Mouse (Mus musculus): ENCODE data around the gene Frrs1l. TPM values are rescaled to one million over a fixed set of nuclear protein-coding genes. Genes with fewer than 3 reads are reported as not detected.

Frrs1l gene
- polyA plus RNA-seq, 1 experiment from 2014 or later = 1.9 TPM

DNA sequence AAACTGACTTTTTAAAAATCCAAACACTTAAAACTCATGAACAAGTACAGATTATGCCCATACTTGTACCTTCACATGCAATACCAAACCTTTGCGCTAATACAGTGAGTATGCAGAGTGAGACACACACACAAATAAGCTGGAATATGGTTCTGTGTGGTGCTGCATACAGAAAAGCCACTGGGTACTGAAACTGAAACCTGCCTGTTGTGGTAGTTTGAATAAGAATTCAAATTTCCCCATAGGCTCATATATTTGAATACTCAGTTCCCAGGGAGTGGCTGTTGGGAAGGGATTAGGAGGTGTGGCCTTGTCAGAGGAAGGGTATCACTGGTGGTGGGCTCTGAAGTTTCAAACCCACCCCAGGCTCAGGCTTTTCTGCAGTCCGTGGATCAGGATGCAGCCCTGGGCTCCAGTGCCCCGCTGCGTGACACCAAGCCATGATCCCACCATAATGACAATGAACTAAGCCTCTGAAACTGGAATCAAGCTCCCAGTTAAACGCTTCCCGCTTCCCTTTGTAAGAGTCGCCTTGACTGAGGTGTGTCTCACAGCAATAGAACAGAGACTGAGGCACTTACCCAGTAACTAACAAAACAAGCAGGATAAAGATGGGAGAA lies 77.7 kb downstream of the Frrs1l start:
- no peak for ATAC-seq (ENCODE audit: low read depth)
- WGBS = 89% methylated on average over 7 of the region's 7 CpGs
- Histone ChIP-seq H3K27me3 (ENCODE audit: control insufficient read depth, insufficient read depth, low read depth, low read length) (no peaks in the 10 kb centered on the region), H3K9me3 (ENCODE audit: control insufficient read depth, low read length) (no peaks in the 10 kb centered on the region), H3K4me3 (ENCODE audit: low read length) (no peak overlapping the region), H3K9ac (ENCODE audit: low read length) (no peak overlapping the region), H3K4me1 (replicated peaks; ENCODE audit: control insufficient read depth, insufficient read depth, low read length) (no peaks in the 10 kb centered on the region), H3K4me2 (ENCODE audit: low read depth, low read length) (no peak overlapping the region), H3K27ac (ENCODE audit: low read length) (no peak overlapping the region), H3K36me3 (ENCODE audit: control insufficient read depth, insufficient read depth, low read length) (peaks cover 34% of the 10 kb centered on the region)

DNA sequence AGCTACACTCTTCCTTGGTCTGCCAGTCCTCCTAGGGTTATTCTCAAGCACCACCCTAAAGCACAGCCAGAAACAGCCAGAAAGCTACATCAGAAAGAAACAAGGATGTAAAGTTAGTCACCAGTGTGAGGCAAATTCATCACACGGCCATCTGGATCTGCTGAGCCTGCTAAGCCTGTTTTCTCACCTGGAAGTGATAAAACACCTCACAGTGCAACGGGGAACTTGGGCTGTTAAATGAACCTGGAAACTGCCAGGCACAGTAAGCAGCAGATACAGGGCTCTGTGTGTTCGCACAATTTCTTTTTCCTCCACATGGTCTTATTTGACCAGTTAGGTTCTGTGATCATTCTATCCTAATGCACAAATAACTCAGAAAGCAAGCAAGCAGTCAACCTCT lies 80.6 kb downstream of the Frrs1l start:
- H3K27ac ChIP-seq (ENCODE audit: low read length) = no peak overlapping the region
- H3K9me3 ChIP-seq (ENCODE audit: control insufficient read depth, low read length) = no peaks in the 10 kb centered on the region
- no peak overlapping the region for H3K4me2 ChIP-seq (ENCODE audit: low read depth, low read length)
- ATAC-seq (ENCODE audit: low read depth) = no peak
- H3K36me3 ChIP-seq (ENCODE audit: control insufficient read depth, insufficient read depth, low read length) = peaks cover 30% of the 10 kb centered on the region
- no peaks in the 10 kb centered on the region for H3K4me1 ChIP-seq (replicated peaks; ENCODE audit: control insufficient read depth, insufficient read depth, low read length)
- H3K9ac ChIP-seq (ENCODE audit: low read length) = no peak overlapping the region
- H3K4me3 ChIP-seq (ENCODE audit: low read length) = no peak overlapping the region
- 73% methylated on average over 3 of the region's 3 CpGs for WGBS
- no peaks in the 10 kb centered on the region for H3K27me3 ChIP-seq (ENCODE audit: control insufficient read depth, insufficient read depth, low read depth, low read length)

DNA sequence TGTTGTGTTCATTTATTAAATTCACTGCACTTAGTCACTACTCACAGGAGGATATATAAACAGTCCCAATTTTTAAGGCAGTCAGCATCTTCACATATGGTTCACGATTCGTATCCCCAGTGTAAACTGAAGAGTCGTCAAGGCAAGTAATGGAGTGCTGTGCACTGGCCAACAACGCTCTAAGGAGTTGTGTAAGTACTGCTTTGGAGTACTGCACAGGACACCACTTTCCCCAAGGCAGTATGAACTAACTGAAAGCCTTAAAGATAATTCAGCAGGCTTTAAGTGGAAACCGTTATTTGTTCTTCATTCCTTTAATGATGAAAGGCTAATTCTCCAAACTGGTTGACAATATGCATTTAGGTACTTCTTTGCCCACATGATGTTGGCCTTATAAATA lies 82.5 kb downstream of the Frrs1l start:
- 77% methylated on average over 5 of the region's 5 CpGs for WGBS

More for the DNA sequence above, 82.5 kb downstream of the Frrs1l start:
- H3K36me3 ChIP-seq (ENCODE audit: control insufficient read depth, insufficient read depth, low read length) = peaks cover 41% of the 10 kb centered on the region
- no peak overlapping the region for H3K9ac ChIP-seq (ENCODE audit: low read length)
- H3K27me3 ChIP-seq (ENCODE audit: control insufficient read depth, insufficient read depth, low read depth, low read length) = no peaks in the 10 kb centered on the region
- no peak overlapping the region for H3K4me3 ChIP-seq (ENCODE audit: low read length)
- H3K9me3 ChIP-seq (ENCODE audit: control insufficient read depth, low read length) = no peaks in the 10 kb centered on the region
- no peak for ATAC-seq (ENCODE audit: low read depth)
- no peak overlapping the region for H3K4me2 ChIP-seq (ENCODE audit: low read depth, low read length)
- H3K4me1 ChIP-seq (replicated peaks; ENCODE audit: control insufficient read depth, insufficient read depth, low read length) = no peaks in the 10 kb centered on the region
- no peak overlapping the region for H3K27ac ChIP-seq (ENCODE audit: low read length)

Other genes with a start within 250 kb of the Frrs1l start
- not detected in 2 replicates for gene Actl7b, start 248.9 kb downstream of the Frrs1l start, polyA plus RNA-seq (2015; fragmentation: Nextera tagmentation; extraction: Ambion mirVana)
- gene Actl7a, start 247.0 kb downstream of the Frrs1l start, polyA plus RNA-seq (2015; fragmentation: Nextera tagmentation; extraction: Ambion mirVana) = not detected in 2 replicates
- gene Elp1, start 188.1 kb downstream of the Frrs1l start, polyA plus RNA-seq (2015; fragmentation: Nextera tagmentation; extraction: Ambion mirVana) = 28.3 and 29.7 TPM in 2 replicates
- 12.8 and 13.7 TPM in 2 replicates for gene Fam206a, start 188.0 kb downstream of the Frrs1l start, polyA plus RNA-seq (2015; fragmentation: Nextera tagmentation; extraction: Ambion mirVana)
- gene Ctnnal1, start 125.2 kb downstream of the Frrs1l start, polyA plus RNA-seq (2015; fragmentation: Nextera tagmentation; extraction: Ambion mirVana) = 19.9 and 21.7 TPM in 2 replicates
- 9.5 and 10.8 TPM in 2 replicates for gene Tmem245, start 43.0 kb downstream of the Frrs1l start, polyA plus RNA-seq (2015; fragmentation: Nextera tagmentation; extraction: Ambion mirVana)
- gene Epb41l4b, start 153.0 kb upstream of the Frrs1l start, polyA plus RNA-seq (2015; fragmentation: Nextera tagmentation; extraction: Ambion mirVana) = 1.4 and 1.9 TPM in 2 replicates

Data from lung, embryonic 16.5 days (tissue).